Mouse (Mus musculus): Measurements from ENCODE around the gene Prss2. TPM values are rescaled to one million over a fixed set of nuclear protein-coding genes. Genes with fewer than 3 reads are reported as not detected.
"Not testable (repeated sequence)": the region's sequence is repeated elsewhere in the genome, so short reads cannot be mapped to it uniquely, and the experiment has no call there.

Gene Prss2
- polyA plus RNA-seq (2014; fragmentation: Nextera tagmentation; extraction: Ambion mirVana): not detected in 2 replicates

DNA sequence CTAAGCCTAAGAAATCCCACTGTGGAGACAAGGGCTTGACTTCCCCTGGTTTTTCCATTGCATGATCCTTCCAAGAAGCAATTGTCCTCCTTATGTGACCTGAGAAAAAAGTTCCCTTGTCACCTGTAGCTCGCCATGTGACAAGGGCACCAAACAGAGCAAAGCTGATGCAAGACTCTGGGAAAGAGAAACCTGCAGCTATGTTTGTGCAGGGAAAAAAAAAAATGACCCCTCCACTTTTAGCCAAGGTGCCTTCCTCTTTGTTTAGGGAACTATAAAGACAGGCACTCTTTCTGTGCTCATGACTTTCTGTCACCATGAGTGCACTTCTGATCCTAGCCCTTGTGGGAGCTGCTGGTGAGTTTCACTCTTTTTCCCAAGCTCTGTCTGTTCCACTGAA lies at the start of gene Prss2:
TSS of gene Prss2 (plus strand) at position 301 of the 400 bp plus-strand sequence.
- H3K9me3 ChIP-seq (ENCODE audit: control insufficient read depth, low read length): no peaks in the 10 kb centered on the region
- H3K27me3 ChIP-seq (ENCODE audit: control insufficient read depth, insufficient read depth, low read length): no peaks in the 10 kb centered on the region
- H3K4me3 ChIP-seq (ENCODE audit: low read length): no peak within 1 kb of the TSS
- no peak within 1 kb of the TSS for H3K9ac ChIP-seq (ENCODE audit: low read depth, low read length)
- H3K4me1 ChIP-seq (ENCODE audit: control insufficient read depth, insufficient read depth, low read length): no peaks in the 10 kb centered on the region
- no peak within 1 kb of the TSS for H3K27ac ChIP-seq (ENCODE audit: low read depth, low read length)
- no peak for ATAC-seq (ENCODE audit: low FRiP score, low TSS enrichment)
- WGBS: 79% methylated on average over 1 of the region's 1 CpGs
- no peaks in the 10 kb centered on the region for H3K36me3 ChIP-seq (ENCODE audit: control insufficient read depth, insufficient read depth, low read length)
- no peak within 1 kb of the TSS for H3K4me2 ChIP-seq (replicated peaks; ENCODE audit: low read depth, low read length)

DNA sequence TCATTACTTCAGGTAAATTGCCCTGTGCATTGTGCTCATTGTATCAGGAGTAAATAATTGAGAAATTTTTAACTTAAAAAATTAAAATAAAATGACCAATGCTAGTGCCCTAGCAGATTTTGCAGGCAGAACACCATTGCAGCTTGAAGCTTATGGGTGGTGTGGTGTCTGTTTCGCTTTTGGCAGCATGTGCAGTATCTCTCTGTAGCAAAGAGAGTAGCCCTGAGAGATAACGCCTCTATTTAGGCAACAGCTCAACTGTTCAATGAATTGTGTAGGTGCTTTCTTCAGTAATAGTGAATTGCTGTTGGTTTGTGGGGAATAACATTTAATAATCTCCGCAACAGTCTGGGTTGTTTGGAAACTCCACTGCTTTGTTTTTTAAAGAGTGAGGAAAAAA lies 22.2 kb upstream of the Prss2 start:
- Histone ChIP-seq H3K27ac (ENCODE audit: low read depth, low read length) (no peak overlapping the region), H3K4me1 (ENCODE audit: control insufficient read depth, insufficient read depth, low read length) (no peaks in the 10 kb centered on the region), H3K4me3 (ENCODE audit: low read length) (no peak overlapping the region), H3K9me3 (ENCODE audit: control insufficient read depth, low read length) (no peaks in the 10 kb centered on the region), H3K4me2 (replicated peaks; ENCODE audit: low read depth, low read length) (no peak overlapping the region), H3K36me3 (ENCODE audit: control insufficient read depth, insufficient read depth, low read length) (no peaks in the 10 kb centered on the region), H3K27me3 (ENCODE audit: control insufficient read depth, insufficient read depth, low read length) (no peaks in the 10 kb centered on the region), H3K9ac (ENCODE audit: low read depth, low read length) (no peak overlapping the region)
- WGBS: 84% methylated on average over 3 of the region's 3 CpGs
- ATAC-seq (ENCODE audit: low FRiP score, low TSS enrichment): no peak

DNA sequence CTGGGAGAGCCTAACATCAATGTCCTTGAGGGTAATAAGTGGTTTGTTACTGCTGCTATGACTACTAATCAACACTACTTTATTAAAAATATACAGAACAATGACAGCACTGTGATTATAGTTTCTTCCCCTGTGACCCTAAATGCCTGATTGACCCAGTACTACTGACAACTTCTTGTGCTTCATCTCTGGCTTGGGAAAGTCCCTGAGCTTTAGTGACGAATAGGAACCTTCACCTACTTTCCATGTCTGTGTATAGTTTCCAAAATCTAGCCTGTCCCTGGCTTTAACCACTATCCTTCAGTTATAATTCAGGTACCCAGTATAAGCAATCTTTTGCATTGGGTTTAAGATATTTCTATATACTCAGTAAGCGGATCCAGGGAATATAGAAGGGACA lies 16.7 kb upstream of the Prss2 start:
- H3K9me3 ChIP-seq (ENCODE audit: control insufficient read depth, low read length): no peaks in the 10 kb centered on the region
- WGBS: 87% methylated on average over 2 of the region's 2 CpGs
- no peaks in the 10 kb centered on the region for H3K27me3 ChIP-seq (ENCODE audit: control insufficient read depth, insufficient read depth, low read length)
- H3K9ac ChIP-seq (ENCODE audit: low read depth, low read length): no peak overlapping the region
- no peak overlapping the region for H3K27ac ChIP-seq (ENCODE audit: low read depth, low read length)
- no peak for ATAC-seq (ENCODE audit: low FRiP score, low TSS enrichment)
- no peak overlapping the region for H3K4me3 ChIP-seq (ENCODE audit: low read length)
- no peak overlapping the region for H3K4me2 ChIP-seq (replicated peaks; ENCODE audit: low read depth, low read length)
- no peaks in the 10 kb centered on the region for H3K36me3 ChIP-seq (ENCODE audit: control insufficient read depth, insufficient read depth, low read length)
- no peaks in the 10 kb centered on the region for H3K4me1 ChIP-seq (ENCODE audit: control insufficient read depth, insufficient read depth, low read length)

DNA sequence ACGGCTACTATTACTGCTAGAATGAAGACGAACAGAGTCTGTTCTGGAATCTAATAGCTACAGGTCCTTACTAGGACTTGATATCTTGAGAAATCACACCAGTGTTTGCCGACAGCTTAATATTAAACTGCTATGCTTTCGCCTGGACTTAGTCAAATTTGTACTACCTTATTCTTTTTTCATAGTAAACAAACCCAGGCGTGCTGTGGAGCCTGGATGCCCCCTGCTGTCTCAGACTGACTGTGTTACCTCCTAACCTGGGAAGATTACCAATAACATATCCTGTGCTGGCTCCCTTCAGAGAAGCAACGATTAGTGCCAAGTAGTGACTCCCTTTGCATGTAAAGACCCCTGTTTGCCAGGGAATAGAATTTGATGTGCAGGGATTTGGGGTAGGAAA lies 16.3 kb upstream of the Prss2 start:
- no peak overlapping the region for H3K4me2 ChIP-seq (replicated peaks; ENCODE audit: low read depth, low read length)
- no peak overlapping the region for H3K9ac ChIP-seq (ENCODE audit: low read depth, low read length)
- no peaks in the 10 kb centered on the region for H3K36me3 ChIP-seq (ENCODE audit: control insufficient read depth, insufficient read depth, low read length)
- H3K9me3 ChIP-seq (ENCODE audit: control insufficient read depth, low read length): no peaks in the 10 kb centered on the region
- H3K27me3 ChIP-seq (ENCODE audit: control insufficient read depth, insufficient read depth, low read length): no peaks in the 10 kb centered on the region
- no peak overlapping the region for H3K4me3 ChIP-seq (ENCODE audit: low read length)
- ATAC-seq (ENCODE audit: low FRiP score, low TSS enrichment): no peak
- H3K27ac ChIP-seq (ENCODE audit: low read depth, low read length): no peak overlapping the region
- 80% methylated on average over 6 of the region's 6 CpGs for WGBS
- H3K4me1 ChIP-seq (ENCODE audit: control insufficient read depth, insufficient read depth, low read length): no peaks in the 10 kb centered on the region

DNA sequence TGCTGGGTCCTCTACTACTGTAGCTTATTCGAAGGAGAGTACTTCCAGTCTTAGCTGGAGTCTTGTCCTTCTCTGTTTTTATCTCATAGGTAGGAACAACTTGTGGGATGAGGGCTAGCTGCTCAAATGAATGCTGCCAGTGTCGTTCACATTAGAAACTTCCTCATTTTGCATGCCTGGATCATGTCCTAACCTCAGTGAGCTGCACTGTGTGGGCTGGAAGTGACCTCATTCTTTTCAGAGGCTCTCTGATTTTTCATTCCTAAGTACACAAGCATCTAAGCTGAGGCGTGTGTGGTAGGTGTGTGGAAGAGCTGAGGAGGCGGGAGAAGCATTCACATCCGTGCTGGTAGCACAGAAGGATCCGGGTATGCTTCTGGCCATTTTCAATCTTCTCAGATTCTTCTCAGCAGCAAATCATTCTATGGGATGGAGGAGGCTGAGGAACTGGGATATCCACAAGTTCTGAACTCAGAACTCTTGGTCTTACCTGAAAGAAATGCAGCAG lies 3.5 kb upstream of the Prss2 start:
- no peak for ATAC-seq (ENCODE audit: low FRiP score, low TSS enrichment)
- no peak overlapping the region for H3K4me3 ChIP-seq (ENCODE audit: low read length)
- no peak overlapping the region for H3K27ac ChIP-seq (ENCODE audit: low read depth, low read length)
- no peaks in the 10 kb centered on the region for H3K9me3 ChIP-seq (ENCODE audit: control insufficient read depth, low read length)
- no peak overlapping the region for H3K9ac ChIP-seq (ENCODE audit: low read depth, low read length)
- WGBS: 80% methylated on average over 6 of the region's 6 CpGs
- no peaks in the 10 kb centered on the region for H3K27me3 ChIP-seq (ENCODE audit: control insufficient read depth, insufficient read depth, low read length)
- H3K4me2 ChIP-seq (replicated peaks; ENCODE audit: low read depth, low read length): no peak overlapping the region
- H3K36me3 ChIP-seq (ENCODE audit: control insufficient read depth, insufficient read depth, low read length): no peaks in the 10 kb centered on the region
- no peaks in the 10 kb centered on the region for H3K4me1 ChIP-seq (ENCODE audit: control insufficient read depth, insufficient read depth, low read length)

DNA sequence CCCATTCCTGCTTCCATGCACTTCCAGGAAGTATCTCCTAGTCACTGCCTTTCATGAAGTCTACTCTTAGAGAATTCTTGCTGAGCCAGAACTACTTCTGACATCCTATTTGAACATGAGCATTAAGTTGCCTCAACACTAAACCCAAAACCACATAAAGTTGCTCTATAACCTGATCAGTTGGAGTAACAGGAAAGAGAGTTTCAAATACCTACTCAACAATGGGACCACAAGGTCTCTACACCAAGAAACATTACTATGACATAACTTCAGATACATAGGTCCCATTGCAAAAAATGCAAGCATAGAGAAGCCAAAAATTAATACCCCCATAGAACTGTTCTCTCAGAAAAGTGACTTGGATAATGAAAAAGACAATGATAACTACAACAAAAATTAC lies 4.9 kb downstream of the Prss2 start:
- Histone ChIP-seq H3K4me1 (ENCODE audit: control insufficient read depth, insufficient read depth, low read length) (no peaks in the 10 kb centered on the region), H3K36me3 (ENCODE audit: control insufficient read depth, insufficient read depth, low read length) (no peaks in the 10 kb centered on the region), H3K27me3 (ENCODE audit: control insufficient read depth, insufficient read depth, low read length) (no peaks in the 10 kb centered on the region), H3K9me3 (ENCODE audit: control insufficient read depth, low read length) (no peaks in the 10 kb centered on the region), H3K4me2 (replicated peaks; ENCODE audit: low read depth, low read length) (no peak overlapping the region), H3K4me3 (ENCODE audit: low read length) (no peak overlapping the region), H3K27ac (ENCODE audit: low read depth, low read length) (no peak overlapping the region), H3K9ac (ENCODE audit: low read depth, low read length) (no peak overlapping the region)
- no peak for ATAC-seq (ENCODE audit: low FRiP score, low TSS enrichment)

DNA sequence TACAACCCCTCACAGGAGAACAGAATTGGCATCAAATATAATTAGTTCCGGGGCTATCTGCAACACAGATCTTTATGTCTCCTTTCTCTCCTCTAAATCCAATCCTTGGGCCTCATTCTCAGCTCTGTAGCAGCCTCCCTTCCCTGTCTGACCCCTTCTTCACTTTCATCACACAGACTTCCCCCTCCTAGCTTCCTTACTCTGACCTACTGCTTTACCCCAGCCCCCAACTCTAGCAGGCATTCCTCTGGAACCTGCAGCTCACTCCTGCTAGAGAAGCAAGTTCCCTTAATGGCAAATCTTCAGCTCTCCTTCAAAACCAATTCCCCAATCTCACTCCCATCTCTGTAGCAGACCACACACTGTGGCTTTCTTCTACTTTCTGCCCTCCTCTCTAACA lies 5.8 kb downstream of the Prss2 start:
- H3K4me3 ChIP-seq (ENCODE audit: low read length): no peak overlapping the region
- no peaks in the 10 kb centered on the region for H3K27me3 ChIP-seq (ENCODE audit: control insufficient read depth, insufficient read depth, low read length)
- no peak for ATAC-seq (ENCODE audit: low FRiP score, low TSS enrichment)
- no peak overlapping the region for H3K27ac ChIP-seq (ENCODE audit: low read depth, low read length)
- H3K36me3 ChIP-seq (ENCODE audit: control insufficient read depth, insufficient read depth, low read length): no peaks in the 10 kb centered on the region
- no peaks in the 10 kb centered on the region for H3K4me1 ChIP-seq (ENCODE audit: control insufficient read depth, insufficient read depth, low read length)
- 63% methylated on average over 1 of the region's 1 CpGs for WGBS
- H3K4me2 ChIP-seq (replicated peaks; ENCODE audit: low read depth, low read length): no peak overlapping the region
- no peak overlapping the region for H3K9ac ChIP-seq (ENCODE audit: low read depth, low read length)
- no peaks in the 10 kb centered on the region for H3K9me3 ChIP-seq (ENCODE audit: control insufficient read depth, low read length)

DNA sequence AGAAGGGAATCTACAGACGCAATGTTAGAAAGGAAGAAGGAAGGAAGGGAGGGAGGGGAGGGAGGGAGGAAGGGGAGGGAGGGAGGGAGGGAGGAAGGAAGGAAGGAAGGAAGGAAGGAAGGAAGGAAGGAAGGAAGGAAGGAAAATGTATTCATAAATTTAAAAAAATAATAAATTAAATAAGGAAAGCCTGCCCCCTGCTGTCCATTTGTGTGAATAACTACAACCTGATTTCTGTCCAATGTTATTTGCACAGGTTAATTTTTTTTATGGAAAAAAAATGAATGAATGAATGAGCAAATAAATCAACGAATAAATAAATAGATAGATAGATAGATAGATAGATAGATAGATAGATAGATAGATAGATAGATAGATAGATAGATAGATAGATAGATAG lies 8.4 kb downstream of the Prss2 start:
- not testable (repeated sequence) for H3K4me1 ChIP-seq (ENCODE audit: control insufficient read depth, insufficient read depth, low read length); H3K27ac ChIP-seq (ENCODE audit: low read depth, low read length); H3K36me3 ChIP-seq (ENCODE audit: control insufficient read depth, insufficient read depth, low read length); H3K9me3 ChIP-seq (ENCODE audit: control insufficient read depth, low read length); H3K4me2 ChIP-seq (replicated peaks; ENCODE audit: low read depth, low read length); ATAC-seq (ENCODE audit: low FRiP score, low TSS enrichment); H3K9ac ChIP-seq (ENCODE audit: low read depth, low read length); H3K4me3 ChIP-seq (ENCODE audit: low read length); H3K27me3 ChIP-seq (ENCODE audit: control insufficient read depth, insufficient read depth, low read length)
- 4% methylated on average over 1 of the region's 2 CpGs for WGBS

DNA sequence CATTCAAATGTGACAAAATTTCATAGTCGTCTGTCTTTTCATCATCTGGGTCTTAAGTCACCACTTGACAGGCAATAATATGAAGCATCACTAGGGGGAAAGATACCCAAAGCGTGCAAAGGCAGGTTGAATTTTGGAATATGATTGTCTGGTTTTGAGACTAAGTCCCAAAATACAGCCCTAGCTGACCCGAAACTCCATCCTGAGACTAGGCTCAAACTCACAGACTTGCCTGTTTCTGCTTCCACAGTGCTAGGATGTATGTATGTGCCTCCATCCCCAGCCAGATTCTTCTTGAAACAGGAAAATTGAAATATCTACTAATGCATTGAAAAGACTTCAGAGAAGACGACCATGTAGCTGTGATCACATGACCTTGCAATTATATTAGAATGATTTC lies 10.6 kb downstream of the Prss2 start:
- Histone ChIP-seq H3K4me2 (replicated peaks; ENCODE audit: low read depth, low read length) (no peak overlapping the region), H3K27me3 (ENCODE audit: control insufficient read depth, insufficient read depth, low read length) (no peaks in the 10 kb centered on the region), H3K4me1 (ENCODE audit: control insufficient read depth, insufficient read depth, low read length) (no peaks in the 10 kb centered on the region), H3K9ac (ENCODE audit: low read depth, low read length) (no peak overlapping the region), H3K36me3 (ENCODE audit: control insufficient read depth, insufficient read depth, low read length) (no peaks in the 10 kb centered on the region), H3K4me3 (ENCODE audit: low read length) (no peak overlapping the region), H3K27ac (ENCODE audit: low read depth, low read length) (no peak overlapping the region), H3K9me3 (ENCODE audit: control insufficient read depth, low read length) (no peaks in the 10 kb centered on the region)
- no peak for ATAC-seq (ENCODE audit: low FRiP score, low TSS enrichment)
- WGBS: 79% methylated on average over 4 of the region's 4 CpGs

All from kidney, embryonic 14.5 days (tissue).